Mouse (Mus musculus) spleen, embryonic (tissue): ENCODE measurements at regions not wholly inside any gene's neighbourhood (a gene's known extent, or its start where the extent isn't known, plus 50 kb on each side); places are given as distances from the start of the nearest gene placed in this dataset.

Experiments
- CTCF ChIA-PET: fragments of 350-600 bp; sonication (Branson Sonifier 250); formaldehyde crosslinking; loops from one replicate; lab custom pipeline; 2022; lab: Charles Lee

- CTCF ChIA-PET: no interaction called here
Observed at GRCm38 (mm10) chr7:83238091-83238490, 346.6 kb upstream of the Tmc3 start.

- CTCF ChIA-PET: interaction anchor here (0.6 kb wide), 1 partner anchor 188 kb away, joined by 4 read pairs; no protein-coding TSS in a partner anchor
Observed at GRCm38 (mm10) chr7:83242233-83242632, 342.5 kb upstream of the Tmc3 start.

GRCm38 (mm10) chr7:83245867-83246266, 338.9 kb upstream of the Tmc3 start:
- CTCF ChIA-PET: no interaction called here

GRCm38 (mm10) chr7:83251995-83252563, 332.6 kb upstream of the Tmc3 start:
- CTCF ChIA-PET: no interaction called here

GRCm38 (mm10) chr7:83253001-83253400, 331.7 kb upstream of the Tmc3 start:
- CTCF ChIA-PET: no interaction called here

- CTCF ChIA-PET: no interaction called here
Observed at GRCm38 (mm10) chr7:83253432-83253831, 331.3 kb upstream of the Tmc3 start.

- CTCF ChIA-PET: no interaction called here
Observed at GRCm38 (mm10) chr7:83254411-83254810, 330.3 kb upstream of the Tmc3 start.

GRCm38 (mm10) chr7:83256236-83256784, 328.4 kb upstream of the Tmc3 start:
- CTCF ChIA-PET: no interaction called here

GRCm38 (mm10) chr7:83258363-83258916, 326.3 kb upstream of the Tmc3 start:
- CTCF ChIA-PET: no interaction called here

- CTCF ChIA-PET: no interaction called here
Observed at GRCm38 (mm10) chr7:83261489-83261888, 323.2 kb upstream of the Tmc3 start.

GRCm38 (mm10) chr7:83289915-83290773, 294.6 kb upstream of the Tmc3 start:
- CTCF ChIA-PET: no interaction called here

GRCm38 (mm10) chr7:83307112-83307511, 277.6 kb upstream of the Tmc3 start:
- CTCF ChIA-PET: interaction anchor here (0.6 kb wide), 1 partner anchor 385 kb away, joined by 4 read pairs; no protein-coding TSS in a partner anchor

GRCm38 (mm10) chr7:83312172-83312571, 272.6 kb upstream of the Tmc3 start:
- CTCF ChIA-PET: no interaction called here

GRCm38 (mm10) chr7:83329809-83330412, 254.8 kb upstream of the Tmc3 start:
- CTCF ChIA-PET: no interaction called here

GRCm38 (mm10) chr7:83347103-83347754, 237.5 kb upstream of the Tmc3 start:
- CTCF ChIA-PET: interaction anchor here (0.5 kb wide), 1 partner anchor 925 kb away, joined by 7 read pairs; no protein-coding TSS in a partner anchor

- CTCF ChIA-PET: no interaction called here
Observed at GRCm38 (mm10) chr7:83369191-83369590, 215.5 kb upstream of the Tmc3 start.

- CTCF ChIA-PET: no interaction called here
Observed at GRCm38 (mm10) chr7:83369605-83370004, 215.1 kb upstream of the Tmc3 start.

- CTCF ChIA-PET: no interaction called here
Observed at GRCm38 (mm10) chr7:83376826-83377225, 207.9 kb upstream of the Tmc3 start.

- CTCF ChIA-PET: no interaction called here
Observed at GRCm38 (mm10) chr7:83381381-83382181, 203.1 kb upstream of the Tmc3 start.

GRCm38 (mm10) chr7:83382803-83383363, 201.8 kb upstream of the Tmc3 start:
- CTCF ChIA-PET: no interaction called here
